Mouse (Mus musculus): ENCODE results near the gene 1700017D01Rik.

GRCm38 (mm10) chr19:11101880-11102279 lies 28.8 kb downstream of the 1700017D01Rik start:
- TF ChIP-seq CTCF (IDR thresholded peaks at IDR 0.05; ENCODE audit: borderline replicate concordance, insufficient read depth, low read length): no peak
- no peak for TF ChIP-seq POLR2A (IDR thresholded peaks at IDR 0.05; ENCODE audit: low read depth, low read length)

Data from embryonic fibroblast, embryonic 13.5 days (primary cell).